Mouse (Mus musculus) v-Abl transformed pro-B cells (cell line): ENCODE results near the gene Tbc1d2b.

Source experiments
- in situ Hi-C, 2 experiments: fragments of 400-800 bp; cut with MboI; formaldehyde crosslinking; loops; one replicate each; pipeline ENCODE4 v1.15.1; 2025; ENCODE audit not compliant: unreplicated experiment in 2 of 2

The Tbc1d2b gene

DNA sequence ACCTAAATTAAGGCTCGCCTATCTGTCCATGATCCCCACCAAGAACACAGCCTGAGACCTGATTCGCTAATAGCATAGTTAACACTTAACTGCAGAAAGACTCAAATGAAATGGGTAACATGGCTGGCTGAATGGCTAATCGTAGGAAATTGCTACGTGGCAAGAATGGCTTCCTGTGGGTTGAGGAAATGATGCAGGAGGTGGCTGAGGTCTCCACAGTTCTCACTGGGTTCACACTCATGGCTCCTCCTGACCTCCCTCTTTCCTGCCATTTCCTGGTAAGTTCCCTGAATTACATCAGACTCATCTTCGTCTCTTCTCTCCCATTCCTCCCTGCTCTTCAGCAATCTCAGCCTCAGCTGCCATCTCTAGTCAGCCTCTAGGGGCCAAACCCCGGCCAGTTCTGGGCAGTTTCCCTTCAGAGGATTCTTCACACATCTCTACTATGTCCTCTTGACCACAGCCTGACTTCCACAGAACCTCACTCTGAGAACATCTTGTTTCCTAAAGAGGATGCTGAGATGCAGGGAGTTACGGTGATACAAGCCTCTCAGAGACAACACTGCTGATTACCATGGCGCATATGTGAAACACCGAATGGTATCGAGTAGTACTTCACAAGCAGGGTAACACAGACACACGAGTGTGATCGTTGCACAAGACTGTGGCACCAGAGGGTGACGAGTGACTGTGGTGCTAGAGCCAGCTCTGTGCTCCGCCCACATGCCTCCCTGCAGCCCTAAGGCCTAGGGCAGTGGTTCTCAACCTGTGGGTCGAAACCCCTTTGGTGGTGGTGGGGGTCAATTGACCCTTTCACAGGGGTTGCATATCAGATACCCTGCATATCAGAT lies 26.1 kb downstream of the Tbc1d2b start:
- in situ Hi-C loops: no loop called here

DNA sequence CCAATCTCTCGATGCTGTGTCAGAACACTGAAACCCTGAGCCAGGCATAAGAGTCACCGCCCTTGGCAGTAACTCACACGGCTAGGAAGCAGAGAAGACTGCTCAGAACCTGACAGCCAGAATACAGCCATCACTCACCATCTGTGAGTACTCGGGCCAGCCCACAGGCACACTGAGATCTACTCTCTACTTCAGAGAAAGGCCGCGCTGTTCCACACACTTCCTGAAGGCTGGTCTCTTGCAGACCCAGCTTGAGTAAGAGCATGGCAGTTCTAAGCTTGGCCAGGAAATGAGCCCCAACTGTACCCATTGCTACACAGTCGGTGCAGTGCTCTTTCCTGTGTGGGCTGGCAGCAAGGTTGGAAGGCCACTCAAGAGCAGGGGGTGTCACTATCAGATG lies 27.7 kb downstream of the Tbc1d2b start:
- in situ Hi-C loops: no loop called here

DNA sequence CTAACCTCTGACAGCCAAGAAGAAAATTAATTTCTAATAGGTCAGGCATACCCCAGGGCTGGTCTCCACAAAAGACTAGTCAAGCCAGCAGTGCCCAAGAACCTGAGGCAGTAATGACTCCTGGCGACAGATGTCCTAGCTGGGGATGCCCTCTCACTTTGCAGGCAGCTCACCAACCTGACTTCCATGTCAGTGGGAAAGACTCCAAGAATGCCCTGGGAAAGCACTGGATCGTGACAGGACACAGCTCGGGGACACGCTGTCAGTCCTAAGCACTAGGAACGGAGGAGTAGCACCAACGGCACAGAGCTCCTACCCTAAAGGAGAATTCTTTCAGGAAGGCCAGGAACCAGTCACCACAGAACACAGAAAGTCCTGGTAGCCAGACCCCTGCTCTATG lies 28.3 kb downstream of the Tbc1d2b start:
- in situ Hi-C loops: no loop called here

DNA sequence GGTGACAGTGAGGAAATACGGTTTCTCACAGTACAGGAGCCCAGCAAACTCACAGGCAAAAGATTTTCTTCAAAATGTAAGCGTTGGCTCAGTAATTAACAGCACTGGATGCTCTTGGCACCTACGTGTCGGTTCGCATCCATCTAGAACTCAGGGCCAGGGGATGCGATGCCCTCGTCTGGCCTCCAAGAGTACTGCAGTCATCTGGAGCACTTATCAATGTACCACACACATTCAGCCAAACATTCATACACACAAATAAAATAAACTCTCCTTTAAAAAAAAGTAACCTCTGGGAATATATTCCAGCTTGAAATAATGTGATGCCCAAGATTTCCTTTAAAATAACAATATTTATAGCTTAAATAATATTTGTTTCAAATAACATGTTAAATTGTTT lies 29.0 kb downstream of the Tbc1d2b start:
- in situ Hi-C loops: no loop called here

DNA sequence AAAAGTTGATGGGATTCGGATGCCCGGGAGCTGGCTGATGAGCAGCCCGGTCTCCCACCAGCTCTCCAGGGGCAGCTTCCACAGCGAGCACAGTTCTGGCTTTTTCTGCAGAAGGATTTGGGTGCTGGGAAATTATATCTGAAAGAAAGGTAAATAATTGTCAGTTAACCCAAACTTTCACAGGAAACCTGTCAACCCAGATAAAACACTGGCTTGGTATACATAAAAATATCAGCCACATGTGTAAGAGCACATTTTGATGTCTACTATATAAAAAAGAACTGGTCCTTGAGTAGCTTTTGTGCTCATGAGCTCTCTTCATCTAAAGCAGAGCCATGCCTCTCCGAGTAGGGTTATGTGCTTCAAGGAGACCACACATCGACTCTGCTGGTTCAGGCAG lies 29.6 kb downstream of the Tbc1d2b start:
- in situ Hi-C loops: no loop called here

DNA sequence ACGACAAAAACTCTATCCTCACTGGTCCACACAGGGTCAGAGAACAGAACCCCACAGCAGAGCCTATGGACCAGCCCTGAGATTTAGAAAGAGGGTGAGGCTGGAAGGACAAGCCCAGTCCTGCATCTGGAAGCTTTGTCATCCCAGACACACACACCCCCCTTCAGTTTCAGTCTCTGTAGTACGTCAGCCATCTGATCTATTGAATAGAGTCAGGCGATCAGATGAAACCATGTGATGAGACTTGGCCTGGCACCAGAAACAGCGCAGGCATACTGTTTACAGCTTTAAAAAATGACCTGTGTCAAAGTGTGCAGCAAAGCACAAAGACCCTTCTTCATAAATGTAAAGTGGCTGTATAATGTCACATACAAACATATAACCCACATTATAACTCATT lies 30.0 kb downstream of the Tbc1d2b start:
- in situ Hi-C loops: no loop called here

DNA sequence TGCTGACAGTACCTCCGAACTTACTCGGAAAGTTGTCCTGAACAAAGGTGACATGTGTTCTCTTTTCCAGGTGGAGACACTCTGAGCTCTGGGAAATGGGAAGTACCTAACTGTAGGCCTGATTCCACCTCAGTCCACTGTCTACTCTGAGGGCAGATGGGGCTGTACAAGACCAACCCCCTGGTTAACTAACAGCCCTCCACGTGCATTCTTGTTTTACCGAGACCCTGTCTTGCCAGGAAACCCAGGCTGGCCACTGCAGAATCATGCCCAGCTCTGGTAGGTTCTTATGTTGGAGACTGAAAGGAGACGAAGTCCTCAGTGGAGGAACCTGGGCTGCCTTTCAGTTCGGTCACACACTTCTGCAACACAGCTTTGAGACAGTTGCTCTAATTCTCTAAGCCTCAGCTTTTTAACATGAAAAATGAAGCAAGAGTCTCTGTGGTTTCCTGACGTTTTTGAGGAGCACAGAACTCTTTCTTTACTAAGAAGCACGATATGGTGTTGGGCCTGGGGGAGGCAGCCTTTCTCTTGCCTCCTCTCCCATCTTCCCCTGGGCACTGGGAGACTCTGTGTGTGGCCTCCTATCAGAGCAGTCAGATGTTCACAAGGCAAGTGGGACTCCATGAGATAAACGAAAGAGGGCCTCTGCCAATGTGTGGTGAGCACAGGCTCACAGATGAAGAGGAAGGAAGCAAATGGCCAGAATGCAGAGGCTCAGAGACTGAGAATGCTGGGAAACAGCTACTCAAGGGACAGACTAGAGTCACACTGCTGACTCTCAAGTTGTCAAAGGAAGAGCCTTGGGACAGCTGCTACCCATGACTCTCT lies 33.2 kb downstream of the Tbc1d2b start:
- in situ Hi-C loops: no loop called here

DNA sequence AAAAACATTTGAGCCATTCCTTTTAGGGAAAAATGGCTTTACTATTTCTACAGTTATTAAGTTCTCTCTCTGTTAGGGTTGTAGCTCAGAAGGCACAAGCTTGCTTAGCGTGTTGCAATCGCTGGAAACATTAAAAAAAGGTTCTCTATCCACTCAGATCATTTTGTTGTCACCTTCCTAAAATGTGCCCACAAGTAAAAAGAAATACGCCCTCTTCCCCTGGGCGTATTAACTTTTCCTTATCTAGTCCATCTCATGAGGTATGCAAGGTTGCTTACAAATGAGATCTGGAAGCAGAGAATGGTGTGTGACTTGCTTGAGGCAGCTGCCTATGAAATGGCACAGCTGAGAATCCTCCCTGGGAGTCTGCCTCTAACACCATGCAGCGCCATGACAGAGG lies 33.8 kb downstream of the Tbc1d2b start:
- in situ Hi-C loops: no loop called here

DNA sequence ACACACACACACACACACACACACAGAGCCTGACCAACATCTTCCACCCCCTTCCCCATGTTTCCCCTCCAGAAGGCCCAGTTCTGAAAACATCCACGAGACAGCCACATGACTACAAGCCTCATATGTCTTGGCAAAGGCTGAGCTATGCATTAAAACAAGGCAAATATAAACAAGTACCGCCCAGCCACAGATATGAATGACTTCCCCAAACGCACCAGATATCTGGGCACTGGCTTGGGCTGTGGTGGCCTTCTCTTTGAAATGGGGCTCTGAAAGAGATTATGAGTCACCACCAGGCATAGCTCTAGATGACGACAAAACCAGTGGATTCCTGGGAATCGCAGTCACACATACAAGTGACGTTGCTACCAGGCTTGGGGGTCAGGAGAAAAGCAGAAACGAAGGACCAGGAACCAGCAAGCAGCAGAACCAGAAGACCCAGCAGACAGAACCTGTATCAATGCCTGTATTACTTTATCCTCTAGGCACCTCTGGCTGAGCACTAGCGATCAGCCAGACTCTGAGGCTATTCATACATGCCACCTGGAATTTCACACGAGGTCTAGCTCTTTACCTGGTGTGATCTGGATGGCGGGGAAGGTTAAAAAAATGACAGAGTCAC lies 35.2 kb downstream of the Tbc1d2b start:
- in situ Hi-C loops: no loop called here

DNA sequence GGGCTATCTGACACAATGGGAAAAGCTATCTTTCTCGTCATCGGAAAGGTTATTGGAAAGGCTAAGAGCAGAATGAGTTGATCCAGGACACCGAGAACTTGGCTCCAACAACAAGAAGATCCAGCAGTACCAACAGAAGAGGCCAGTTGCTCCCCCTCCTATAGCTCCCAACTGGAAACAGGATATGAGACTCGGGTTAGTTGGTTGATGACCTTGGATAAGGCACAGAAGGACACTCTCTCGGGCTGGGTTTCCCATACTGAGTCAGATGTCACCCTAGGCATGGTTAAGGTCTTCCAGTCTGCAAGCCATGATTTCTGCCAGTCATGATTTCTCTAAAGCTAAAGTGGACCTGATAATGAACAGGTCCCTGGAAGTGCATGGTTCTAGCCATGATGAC lies 35.8 kb downstream of the Tbc1d2b start:
- in situ Hi-C loops: no loop called here

DNA sequence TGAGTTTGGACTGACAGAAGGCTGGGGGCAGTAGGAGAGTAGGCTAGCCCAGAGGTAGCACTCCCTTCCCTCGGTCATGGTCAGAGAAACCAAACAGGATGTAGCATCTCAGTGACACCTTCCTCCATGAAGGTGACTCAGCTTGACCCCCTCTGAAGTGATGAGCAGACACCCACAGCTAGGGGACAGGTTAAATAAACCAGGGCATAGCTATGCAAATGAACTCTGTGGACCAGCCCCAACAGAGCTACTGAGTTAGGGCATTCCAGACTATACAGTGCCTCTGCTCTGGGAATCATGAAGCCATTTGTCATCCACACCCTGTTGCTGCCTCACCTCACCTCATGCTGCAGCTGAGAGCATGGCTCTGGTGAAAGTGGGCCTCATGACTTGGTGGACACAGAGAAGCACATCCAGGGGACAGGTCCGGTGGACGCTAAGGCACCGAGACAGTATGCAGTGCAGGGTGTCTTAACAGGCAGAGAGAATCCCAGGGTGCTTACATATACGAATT lies 36.6 kb downstream of the Tbc1d2b start:
- in situ Hi-C loops: no loop called here

DNA sequence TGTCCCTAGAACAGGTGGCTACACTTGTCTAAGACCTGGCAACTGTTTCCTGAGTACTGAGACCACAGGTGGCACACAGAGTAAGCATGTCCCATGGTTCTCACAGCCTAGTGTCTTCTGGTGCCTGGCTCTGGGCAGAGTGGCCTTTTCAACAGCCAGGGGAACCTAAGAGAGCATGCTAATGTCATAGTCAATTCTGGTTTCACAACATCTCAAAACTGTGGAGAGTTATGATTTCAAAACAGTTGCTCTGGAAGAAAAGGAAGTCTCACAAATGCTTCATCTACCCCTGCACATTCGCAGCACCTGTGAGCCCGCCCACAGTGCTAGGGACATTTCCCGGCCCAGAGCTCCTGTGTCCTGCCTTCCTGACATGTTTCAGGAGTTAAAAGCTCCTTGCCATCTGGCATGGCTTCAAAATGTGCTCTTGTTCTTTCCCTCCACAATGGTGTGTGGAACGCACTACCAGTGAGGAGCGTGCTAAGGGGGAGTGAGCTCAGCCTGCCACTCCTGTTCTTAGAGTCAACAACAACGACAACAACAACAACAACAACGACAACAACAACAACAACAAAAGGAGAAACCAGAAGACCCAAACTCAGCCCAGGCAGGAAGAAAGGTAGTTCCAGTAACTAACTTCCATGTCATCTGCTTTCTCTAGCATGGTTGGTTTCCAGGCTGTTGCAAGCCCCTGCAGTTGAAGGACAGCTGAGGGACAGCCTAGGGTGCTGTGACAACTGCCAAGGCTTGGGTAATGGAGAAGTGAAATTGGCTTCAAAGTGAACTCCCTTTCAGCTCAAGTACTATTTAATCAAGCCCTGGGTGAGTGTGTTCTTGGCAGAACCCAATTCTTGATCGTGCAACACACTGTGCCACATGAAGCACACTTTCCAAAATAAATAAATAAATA lies 37.6 kb downstream of the Tbc1d2b start:
- in situ Hi-C loops: no loop called here

DNA sequence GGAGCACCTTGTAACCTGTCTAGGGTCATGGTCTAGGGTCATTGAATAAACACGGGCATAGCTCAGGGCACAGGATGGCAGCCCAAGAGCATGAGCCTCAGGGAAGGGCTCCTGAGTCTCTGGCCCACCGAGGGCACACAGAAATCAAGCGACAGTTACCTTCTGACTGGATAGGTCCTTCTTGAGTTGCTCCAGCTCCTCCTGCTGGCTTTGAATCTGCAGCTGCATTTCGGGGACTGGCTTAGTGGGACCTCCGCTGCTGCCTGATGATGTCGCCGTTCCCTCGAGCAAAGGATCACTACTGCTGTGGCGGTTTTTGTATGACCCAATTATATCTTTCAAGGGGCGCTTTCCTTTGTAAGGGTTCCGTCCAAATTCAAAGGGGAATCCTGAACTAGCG lies 43.4 kb downstream of the Tbc1d2b start:
- in situ Hi-C loops: no loop called here

DNA sequence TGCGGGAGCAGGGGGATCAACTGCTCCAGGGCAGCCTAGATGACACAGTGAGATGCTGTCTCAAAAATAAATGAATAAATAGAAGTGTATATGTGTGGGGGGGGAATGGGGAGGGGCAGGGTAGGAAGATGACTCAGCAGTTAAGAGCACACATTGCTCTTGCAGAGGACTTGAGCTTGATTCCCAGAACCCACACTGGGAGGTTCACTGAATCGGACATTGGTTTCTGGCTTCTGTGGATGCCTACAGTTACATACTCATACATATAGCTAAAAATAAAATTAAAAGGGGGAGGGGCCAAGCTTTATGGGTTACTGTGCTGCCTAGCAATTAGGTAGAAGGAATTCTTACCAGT lies 43.9 kb downstream of the Tbc1d2b start:
- in situ Hi-C loops: no loop called here

DNA sequence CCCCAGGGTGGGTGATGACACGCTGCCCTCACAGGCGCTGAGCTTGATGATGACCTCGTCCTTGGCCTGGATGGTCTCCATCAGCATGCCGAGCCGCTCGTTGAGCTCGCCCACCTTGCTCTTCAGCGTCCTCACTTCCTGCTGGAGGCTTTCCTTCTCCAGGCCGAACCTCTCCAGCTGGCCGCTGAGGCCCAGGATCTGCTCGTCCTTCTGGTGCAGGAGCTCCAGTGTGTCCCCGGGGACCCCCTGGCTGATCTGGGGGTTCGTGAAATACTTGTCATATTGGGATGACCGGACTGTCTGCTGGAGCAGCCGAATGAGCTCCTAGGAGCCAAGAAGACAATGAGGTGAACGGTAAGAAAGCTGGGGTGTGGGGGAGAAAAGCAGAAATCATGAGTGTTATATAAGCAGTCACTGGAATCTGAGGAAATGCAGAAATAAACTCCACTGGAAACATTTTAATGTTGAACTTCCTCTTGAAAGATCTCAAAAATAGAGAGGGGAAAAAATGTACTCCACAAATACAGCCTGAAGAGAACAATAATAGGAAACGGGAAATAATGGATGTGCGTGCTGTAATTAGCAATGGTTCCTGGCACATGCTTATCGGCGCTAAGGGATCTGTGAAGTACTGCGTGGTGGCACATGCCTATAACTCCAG lies 44.4 kb downstream of the Tbc1d2b start:
- in situ Hi-C loops: no loop called here

DNA sequence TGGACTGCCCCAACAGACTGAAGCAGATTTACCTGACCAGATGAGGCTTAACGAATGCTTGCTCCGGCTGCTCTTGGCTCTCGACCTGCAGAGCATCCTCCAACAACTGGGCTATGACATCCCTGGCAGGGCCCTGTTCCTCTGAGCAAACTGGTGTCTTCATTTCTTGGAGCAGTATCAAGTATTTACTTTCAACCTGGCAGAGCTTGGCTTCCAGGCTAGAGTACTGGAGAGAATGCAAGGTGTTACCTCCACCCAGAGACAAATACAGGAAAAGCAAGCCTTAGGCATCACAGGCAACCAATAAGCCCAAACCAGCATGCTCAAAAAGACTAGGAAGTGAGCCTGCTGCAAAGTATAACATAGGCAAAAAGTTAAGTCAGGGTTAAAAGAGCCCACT lies 48.3 kb downstream of the Tbc1d2b start:
- in situ Hi-C loops: no loop called here

DNA sequence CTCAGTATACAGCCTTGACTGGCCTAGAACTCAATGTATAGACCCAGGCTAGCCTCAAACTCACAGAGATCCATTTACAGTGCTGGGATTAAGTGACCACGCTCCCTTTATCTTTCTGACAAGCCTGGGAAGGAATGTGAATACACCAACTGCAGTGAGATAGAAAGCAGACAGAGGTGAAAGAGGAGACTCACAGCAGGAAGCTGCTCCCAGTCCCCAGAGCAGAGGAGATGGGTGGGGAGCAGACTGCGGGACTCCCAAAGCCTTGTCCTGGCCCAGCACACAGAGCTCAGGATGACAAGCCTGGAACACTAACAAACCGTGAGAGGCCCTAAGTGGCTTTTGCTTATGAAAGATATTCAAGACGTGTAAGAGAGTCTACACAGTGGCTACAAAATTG lies 53.1 kb downstream of the Tbc1d2b start:
- in situ Hi-C loops: no loop called here

DNA sequence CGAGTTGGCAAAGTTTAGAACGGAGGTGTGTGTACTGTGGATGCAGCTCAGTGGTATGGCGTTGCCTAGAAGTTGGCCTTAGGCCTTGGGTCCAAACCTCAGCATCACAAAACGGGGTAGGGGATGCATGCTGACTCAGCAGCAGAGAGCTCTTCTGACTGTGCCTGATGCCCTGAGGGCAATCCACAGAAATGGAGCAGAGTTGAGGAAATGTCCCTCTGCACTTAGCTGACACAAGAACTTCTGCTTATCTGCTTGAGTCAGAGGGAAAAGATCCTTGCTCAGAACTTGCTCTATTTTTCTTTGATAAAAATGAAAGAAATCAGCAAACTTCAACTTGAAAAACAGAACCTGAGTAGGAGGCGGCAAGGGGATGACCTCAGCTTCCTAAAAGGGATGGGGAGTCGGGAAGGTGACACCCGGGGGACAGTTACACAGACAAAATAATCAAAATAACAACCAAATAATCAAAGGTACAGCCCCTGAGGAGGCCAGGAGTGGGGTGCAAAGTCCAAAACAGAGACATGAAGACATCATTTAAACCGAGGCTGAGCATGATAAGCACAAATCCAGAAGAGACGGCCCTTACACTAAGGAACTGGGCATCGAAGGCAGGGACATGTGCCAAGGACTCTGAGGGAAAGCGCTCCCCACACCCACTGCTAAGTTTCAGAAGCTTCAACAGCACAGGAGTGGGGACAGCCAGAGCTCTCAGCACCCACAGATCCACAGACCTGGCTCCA lies 54.2 kb downstream of the Tbc1d2b start:
- in situ Hi-C loops: no loop called here

DNA sequence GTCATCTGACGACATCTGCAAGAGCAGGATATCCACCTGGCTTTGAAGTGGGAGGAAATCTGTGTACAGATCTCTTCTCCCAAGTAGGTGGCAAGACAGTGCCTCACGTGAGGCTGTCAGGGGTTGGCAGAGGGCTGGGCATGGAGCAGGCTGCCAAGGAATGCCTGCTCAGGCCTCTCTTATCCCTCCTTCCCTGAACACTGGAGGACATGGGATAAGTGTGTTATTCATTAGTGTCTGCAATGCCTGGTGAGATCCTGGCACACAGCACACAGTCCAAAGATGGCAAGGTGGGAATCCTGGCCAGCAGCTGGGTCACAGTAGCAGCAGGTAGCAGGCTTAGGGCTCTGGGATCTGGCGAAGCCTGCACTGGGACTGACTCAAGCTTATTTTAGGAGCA lies 57.5 kb downstream of the Tbc1d2b start:
- in situ Hi-C loops: no loop called here
